Mouse (Mus musculus) midbrain, embryonic 12.5 days (tissue): ENCODE results near the gene Gpkow. TPM values are rescaled to one million over a fixed set of nuclear protein-coding genes. Genes with fewer than 3 reads are reported as not detected.

Experiments used
- polyA plus RNA-seq: library from polyadenylated mRNA; unstranded; fragments of >200 nt; fragmentation: Nextera tagmentation; extraction: Ambion mirVana; gene quantifications from 2 replicates; pipeline ENCODE4 v1.2.1, GENCODE M21; 2016

Gene Gpkow
- polyA plus RNA-seq, 1 experiment from 2014 or later, result 45.7 TPM

Other genes starting within 250 kb of the Gpkow start
- gene Foxp3, start 123.5 kb upstream of the Gpkow start, polyA plus RNA-seq, result 0.09 and 0.13 TPM in 2 replicates
- gene Ppp1r3f, start 122.8 kb upstream of the Gpkow start, polyA plus RNA-seq, result 4.9 and 5.7 TPM in 2 replicates
- 30.3 and 30.8 TPM in 2 replicates for gene Ccdc22, start 91.6 kb upstream of the Gpkow start, polyA plus RNA-seq
- gene Cacna1f, start 90.0 kb upstream of the Gpkow start, polyA plus RNA-seq, result not detected in 2 replicates
- 39.9 and 40.8 TPM in 2 replicates for gene Syp, start 58.7 kb upstream of the Gpkow start, polyA plus RNA-seq
- gene Prickle3, start 39.9 kb upstream of the Gpkow start, polyA plus RNA-seq, result 2.6 and 2.7 TPM in 2 replicates
- gene Plp2, start 25.7 kb upstream of the Gpkow start, polyA plus RNA-seq, result 29.2 and 33.2 TPM in 2 replicates
- gene Magix, start 15.9 kb upstream of the Gpkow start, polyA plus RNA-seq, result 0.09 TPM in 1 of 2 replicates, not detected in the other
- gene Wdr45, start 17.2 kb downstream of the Gpkow start, polyA plus RNA-seq, result 26.4 and 27.0 TPM in 2 replicates
- not detected in 2 replicates for gene Gm45208, start 25.1 kb downstream of the Gpkow start, polyA plus RNA-seq
- 88.8 and 89.2 TPM in 2 replicates for gene Praf2, start 31.3 kb downstream of the Gpkow start, polyA plus RNA-seq
- gene Ccdc120, start 53.8 kb downstream of the Gpkow start, polyA plus RNA-seq, result 27.5 and 34.1 TPM in 2 replicates
- 37.6 and 39.1 TPM in 2 replicates for gene Tfe3, start 65.4 kb downstream of the Gpkow start, polyA plus RNA-seq
- 78.3 and 80.8 TPM in 2 replicates for gene Gripap1, start 92.6 kb downstream of the Gpkow start, polyA plus RNA-seq
- 0.96 and 1.5 TPM in 2 replicates for gene Kcnd1, start 125.2 kb downstream of the Gpkow start, polyA plus RNA-seq
- gene Otud5, start 144.2 kb downstream of the Gpkow start, polyA plus RNA-seq, result 63.2 and 68.3 TPM in 2 replicates
- 19.2 and 19.7 TPM in 2 replicates for gene Pim2, start 181.1 kb downstream of the Gpkow start, polyA plus RNA-seq
- gene Slc35a2, start 186.9 kb downstream of the Gpkow start, polyA plus RNA-seq, result 31.0 and 31.4 TPM in 2 replicates
- 177 and 180 TPM in 2 replicates for gene Pqbp1, start 202.1 kb downstream of the Gpkow start, polyA plus RNA-seq
- 156 and 160 TPM in 2 replicates for gene Timm17b, start 202.2 kb downstream of the Gpkow start, polyA plus RNA-seq
- gene Gm10491, start 210.7 kb downstream of the Gpkow start, polyA plus RNA-seq, result not detected in 2 replicates
- gene Gm10490, start 212.4 kb downstream of the Gpkow start, polyA plus RNA-seq, result not detected in 2 replicates
- gene Pcsk1n, start 222.7 kb downstream of the Gpkow start, polyA plus RNA-seq, result 77.5 and 87.2 TPM in 2 replicates
- gene Eras, start 231.5 kb downstream of the Gpkow start, polyA plus RNA-seq, result not detected in 2 replicates